Mouse (Mus musculus) urinary bladder, postnatal 25 days (tissue): ENCODE results near the gene Mbtps2.

Experiments used
- DNase-seq: peaks from one replicate; pipeline ENCODE4 v3.0.0; 2022; ENCODE audit warnings: low spot score

The Mbtps2 gene

GRCm38 (mm10) chrX:157598186-157598996, at the start of gene Mbtps2:
Mbtps2 (minus strand) TSS chrX:157598715.
- peak; percentile 41 for DNase-seq

- DNase-seq, result no peak
Observed at GRCm38 (mm10) chrX:157646399-157646798, 47.9 kb upstream of the Mbtps2 start.

GRCm38 (mm10) chrX:157644700-157645099, 46.2 kb upstream of the Mbtps2 start:
- DNase-seq, result no peak

GRCm38 (mm10) chrX:157644300-157644699, 45.8 kb upstream of the Mbtps2 start:
- DNase-seq, result peak; percentile 23

- no peak for DNase-seq
Observed at GRCm38 (mm10) chrX:157642856-157643255, 44.3 kb upstream of the Mbtps2 start.

- DNase-seq, result no peak
Observed at GRCm38 (mm10) chrX:157637253-157637652, 38.7 kb upstream of the Mbtps2 start.

GRCm38 (mm10) chrX:157633676-157634414, 35.3 kb upstream of the Mbtps2 start:
- DNase-seq, result no peak

- DNase-seq, result no peak
Observed at GRCm38 (mm10) chrX:157630341-157630740, 31.8 kb upstream of the Mbtps2 start.

GRCm38 (mm10) chrX:157612894-157613293, 14.4 kb upstream of the Mbtps2 start:
- no peak for DNase-seq

GRCm38 (mm10) chrX:157601450-157601849, 2.9 kb upstream of the Mbtps2 start:
- no peak for DNase-seq

GRCm38 (mm10) chrX:157597585-157598185, 830 bp downstream of the Mbtps2 start:
- no peak for DNase-seq

GRCm38 (mm10) chrX:157596802-157597201, 1.7 kb downstream of the Mbtps2 start:
- no peak for DNase-seq

- DNase-seq, result no peak
Observed at GRCm38 (mm10) chrX:157595927-157596326, 2.6 kb downstream of the Mbtps2 start.

GRCm38 (mm10) chrX:157594606-157595005, 3.9 kb downstream of the Mbtps2 start:
- no peak for DNase-seq

- DNase-seq, result no peak
Observed at GRCm38 (mm10) chrX:157587001-157587400, 11.5 kb downstream of the Mbtps2 start.

- DNase-seq, result no peak
Observed at GRCm38 (mm10) chrX:157586397-157586796, 12.1 kb downstream of the Mbtps2 start.

- no peak for DNase-seq
Observed at GRCm38 (mm10) chrX:157579108-157579614, 19.4 kb downstream of the Mbtps2 start.

- no peak for DNase-seq
Observed at GRCm38 (mm10) chrX:157574683-157575082, 23.8 kb downstream of the Mbtps2 start.

GRCm38 (mm10) chrX:157568840-157569239, 29.7 kb downstream of the Mbtps2 start, which contains the start of gene Yy2:
Yy2 (minus strand) TSS chrX:157568985.
- DNase-seq, result no peak

- DNase-seq, result no peak
Observed at GRCm38 (mm10) chrX:157563794-157564193, 34.7 kb downstream of the Mbtps2 start.

GRCm38 (mm10) chrX:157547082-157547481, 51.4 kb downstream of the Mbtps2 start:
- DNase-seq, result no peak

GRCm38 (mm10) chrX:157506400-157506799, 92.1 kb downstream of the Mbtps2 start:
- no peak for DNase-seq

- no peak for DNase-seq
Observed at GRCm38 (mm10) chrX:157504506-157504905, 94.0 kb downstream of the Mbtps2 start.
